In genomic region chr1:168969402-168969801, GRCm38 (mm10) we compare ENCODE assay signal across 13 mouse cellular contexts.
DNase-seq lines count a peak whose midpoint lies in the region; ATAC-seq and TF ChIP-seq lines count a peak whose summit lies in the region.
"Had no signal": no experiment of that assay in that cellular context is flagged by ENCODE, and none has a peak within 500 bp of the region (broad histone marks: within the 10 kb centered on the region; RNA-seq: fewer than 3 reads in every experiment).

No protein-coding gene starts in this region.

- no peaks in the 10 kb centered on the region for H3K9me3 ChIP-seq in heart, embryonic 13.5 days
- H3K9me3 ChIP-seq in lung, embryonic 16.5 days (ENCODE audit: control insufficient read depth, low read length), result no peaks in the 10 kb centered on the region
- H3K9me3 ChIP-seq in limb, embryonic 10.5 days (replicated peaks), result no peaks in the 10 kb centered on the region
- H3K9me3 ChIP-seq: hindbrain, embryonic 13.5 days had no signal

- H3K4me1 ChIP-seq in heart, embryonic 13.5 days, result peaks cover 5% of the 10 kb centered on the region; the same call in 1 of the 2 replicates
- no peaks in the 10 kb centered on the region for H3K4me1 ChIP-seq in heart, adult 2 months (ENCODE audit: control insufficient read depth, insufficient read depth, low read length)
- H3K4me1 ChIP-seq in lung, embryonic 16.5 days (replicated peaks; ENCODE audit: control insufficient read depth, insufficient read depth, low read length), result no peaks in the 10 kb centered on the region
- H3K4me1 ChIP-seq in lung, adult 2 months (ENCODE audit: control insufficient read depth, insufficient read depth, low read length), result no peaks in the 10 kb centered on the region; the same call in 1 of the 2 replicates
- no peaks in the 10 kb centered on the region for H3K4me1 ChIP-seq in kidney, adult 2 months (ENCODE audit: control insufficient read depth, insufficient read depth, low read length)
- peaks cover 11% of the 10 kb centered on the region for H3K4me1 ChIP-seq in limb, embryonic 10.5 days

- peak overlapping the region; percentile 50; the same call in 1 of the 2 replicates for H3K27ac ChIP-seq in heart, embryonic 13.5 days (replicated peaks)
- H3K27ac ChIP-seq in heart, adult 2 months, result no peak overlapping the region
- peak overlapping the region; percentile 1; the same call in 1 of the 2 replicates for H3K27ac ChIP-seq in lung, embryonic 16.5 days (ENCODE audit: low read length)
- peak overlapping the region; percentile 78 for H3K27ac ChIP-seq in kidney, adult 2 months (ENCODE audit: insufficient read depth, low read depth, low read length)
- no peak overlapping the region for H3K27ac ChIP-seq in limb, embryonic 10.5 days
- H3K27ac ChIP-seq: hindbrain, embryonic 13.5 days had no signal

- TF ChIP-seq POLR2A in heart, adult 2 months (IDR thresholded peaks at IDR 0.05; ENCODE audit: insufficient read depth, low read depth, low read length), result no peak
- no peak for TF ChIP-seq POLR2A in lung, adult 2 months (IDR thresholded peaks at IDR 0.05; ENCODE audit: borderline replicate concordance, extremely low read depth, low read depth, low read length)
- no peak for TF ChIP-seq POLR2A in kidney, adult 2 months (IDR thresholded peaks at IDR 0.05; ENCODE audit: low read depth, low read length)

- no peaks in the 10 kb centered on the region for H3K79me2 ChIP-seq in heart, adult 2 months (replicated peaks; ENCODE audit: control insufficient read depth, insufficient read depth, low read length)

- 34% methylated on average over 5 of the region's 5 CpGs for WGBS in heart, embryonic 13.5 days
- WGBS in heart, adult 2 months, result 49% methylated on average over 5 of the region's 5 CpGs
- WGBS in lung, embryonic 16.5 days, result 27% methylated on average over 5 of the region's 5 CpGs
- WGBS in lung, adult 2 months, result 29% methylated on average over 5 of the region's 5 CpGs
- WGBS in kidney, adult 2 months, result 35% methylated on average over 5 of the region's 5 CpGs
- 79% methylated on average over 5 of the region's 5 CpGs for WGBS in limb, embryonic 10.5 days

- TF ChIP-seq CTCF in heart, adult 2 months (IDR thresholded peaks at IDR 0.05), result no peak
- no peak for TF ChIP-seq CTCF in lung, adult 2 months (IDR thresholded peaks at IDR 0.05; ENCODE audit: insufficient read depth, low read length)
- TF ChIP-seq CTCF in kidney, adult 2 months (conservative IDR thresholded peaks at IDR 0.05; ENCODE audit: insufficient read depth, insufficient read length, low read depth, low read length), result no peak

- no peak for DNase-seq in heart, adult 2 months
- no peak for DNase-seq in lung, adult 2 months
- DNase-seq in kidney, adult 2 months, result peak; percentile 47
- peak; percentile 6 to 21 for DNase-seq in lung, postnatal 4 days
- DNase-seq in adrenal gland, postnatal 14 days, result no peak
- no peak for DNase-seq in limb, embryonic 10.5 days (ENCODE audit: low spot score)
- DNase-seq: B cell, adult 2 months; gastrocnemius, postnatal 14 days; liver; thymus, adult 18-20 months had no signal

- peak overlapping the region; percentile 13; the same call in 1 of the 2 replicates for H3K4me2 ChIP-seq in heart, embryonic 13.5 days
- 0 out of 2 replicates have a peak overlapping the region, but pooled peaks have one; percentile 15 for H3K4me2 ChIP-seq in lung, embryonic 16.5 days (ENCODE audit: low read depth, low read length)
- H3K4me2 ChIP-seq: hindbrain, embryonic 13.5 days had no signal

- intact Hi-C loops in heart, adult 2 months (cut with DNase I), result no loop called here

- no peak for ATAC-seq in heart, embryonic 13.5 days (ENCODE audit: extremely low read depth, insufficient number of reproducible peaks, low FRiP score, low TSS enrichment)
- ATAC-seq in lung, embryonic 16.5 days (ENCODE audit: low read depth), result peak; percentile 71

- TF ChIP-seq EP300 in heart, adult 2 months (IDR thresholded peaks at IDR 0.05; ENCODE audit: insufficient read depth, low read depth, low read length), result no peak

- H3K27me3 ChIP-seq in heart, embryonic 13.5 days (replicated peaks), result no peaks in the 10 kb centered on the region
- H3K27me3 ChIP-seq in heart, adult 2 months (ENCODE audit: control insufficient read depth, insufficient read depth, low read length), result no peaks in the 10 kb centered on the region
- H3K27me3 ChIP-seq in lung, embryonic 16.5 days (ENCODE audit: control insufficient read depth, insufficient read depth, low read depth, low read length), result no peaks in the 10 kb centered on the region
- H3K27me3 ChIP-seq in kidney, adult 2 months (replicated peaks; ENCODE audit: control insufficient read depth, insufficient read depth, low read length), result no peaks in the 10 kb centered on the region
- no peaks in the 10 kb centered on the region for H3K27me3 ChIP-seq in limb, embryonic 10.5 days (ENCODE audit: low read depth, poor library complexity, severe bottlenecking)
- H3K27me3 ChIP-seq: hindbrain, embryonic 13.5 days had no signal

- no peak overlapping the region for H3K4me3 ChIP-seq in heart, embryonic 13.5 days
- no peak overlapping the region for H3K4me3 ChIP-seq in heart, adult 2 months
- no peak overlapping the region for H3K4me3 ChIP-seq in lung, embryonic 16.5 days (ENCODE audit: low read length)
- no peak overlapping the region for H3K4me3 ChIP-seq in lung, adult 2 months (replicated peaks; ENCODE audit: extremely low read depth, low read depth, low read length)
- H3K4me3 ChIP-seq in kidney, adult 2 months (ENCODE audit: insufficient read depth, low read depth, low read length), result no peak overlapping the region
- H3K4me3 ChIP-seq in limb, embryonic 10.5 days, result no peak overlapping the region
- H3K4me3 ChIP-seq: hindbrain, embryonic 13.5 days had no signal

- no peak overlapping the region for H3K9ac ChIP-seq in heart, embryonic 13.5 days
- H3K9ac ChIP-seq in heart, adult 2 months (ENCODE audit: low read depth, low read length), result no peak overlapping the region
- H3K9ac ChIP-seq in lung, embryonic 16.5 days (ENCODE audit: low read length), result no peak overlapping the region
- H3K9ac ChIP-seq: hindbrain, embryonic 13.5 days had no signal

- no peaks in the 10 kb centered on the region for H3K36me3 ChIP-seq in heart, embryonic 13.5 days
- no peaks in the 10 kb centered on the region for H3K36me3 ChIP-seq in heart, adult 2 months (ENCODE audit: control insufficient read depth, insufficient read depth, low read length)
- H3K36me3 ChIP-seq in lung, embryonic 16.5 days (ENCODE audit: control insufficient read depth, insufficient read depth, low read length), result no peaks in the 10 kb centered on the region
- no peaks in the 10 kb centered on the region for H3K36me3 ChIP-seq in kidney, adult 2 months (ENCODE audit: control insufficient read depth, insufficient read depth, low read length)
- H3K36me3 ChIP-seq in limb, embryonic 10.5 days, result no peaks in the 10 kb centered on the region
- H3K36me3 ChIP-seq: hindbrain, embryonic 13.5 days had no signal

Comparison
In these comparisons a context has a peak if more than half of its experiments do, and no peak if none do; other contexts are left out.
1. H3K27ac ChIP-seq: peak in heart, embryonic 13.5 days (single experiment), lung, embryonic 16.5 days (single experiment) and kidney, adult 2 months (single experiment); none in heart, adult 2 months (single experiment) and limb, embryonic 10.5 days (single experiment).
2. DNase-seq: peak in kidney, adult 2 months (single experiment) and lung, postnatal 4 days (2 of 2); none in heart, adult 2 months (0 of 2), lung, adult 2 months (single experiment), adrenal gland, postnatal 14 days (single experiment) and limb, embryonic 10.5 days (single experiment).